Mouse (Mus musculus) forebrain, embryonic 16.5 days (tissue): ENCODE results near the gene Il1r1. TPM values are rescaled to one million over a fixed set of nuclear protein-coding genes. Genes with fewer than 3 reads are reported as not detected.

Experiments used
- ATAC-seq: fragments of 200-750 bp; cut with Nextera tagmentation; 2 replicates; pipeline ENCODE4 v1.8.0; 2017; ENCODE audit warnings: mild to moderate bottlenecking, moderate library complexity
- H3K27ac ChIP-seq: fragments of 300-500 bp; sonication (generic); 2 replicates; pipeline ENCODE4 v1.5.1; 2014; ENCODE audit warnings: low read length, control low read depth
- H3K27me3 ChIP-seq: fragments of 300-500 bp; sonication (generic); replicated peaks from 2 replicates; pipeline ENCODE4 v1.6.1; 2014; ENCODE audit warnings: low read length; ENCODE audit not compliant: control insufficient read depth, insufficient read depth
- H3K36me3 ChIP-seq: fragments of 300-500 bp; sonication (generic); 2 replicates; pipeline ENCODE4 v1.6.1; 2014; ENCODE audit not compliant: control insufficient read depth, insufficient read depth
- H3K4me1 ChIP-seq: fragments of 300-500 bp; sonication (generic); replicated peaks from 2 replicates; pipeline ENCODE4 v1.6.1; 2014; ENCODE audit warnings: low read length; ENCODE audit not compliant: control insufficient read depth, insufficient read depth
- H3K4me2 ChIP-seq: fragments of 300-500 bp; sonication (generic); 2 replicates; pipeline ENCODE4 v1.6.1; 2014; ENCODE audit warnings: mild to moderate bottlenecking, low read length, control low read depth
- H3K4me3 ChIP-seq: fragments of 300-500 bp; sonication (generic); replicated peaks from 2 replicates; pipeline ENCODE4 v1.5.1; 2014; ENCODE audit warnings: mild to moderate bottlenecking, low read length, control low read depth
- H3K9ac ChIP-seq: fragments of 300-500 bp; sonication (generic); replicated peaks from 2 replicates; pipeline ENCODE4 v1.6.1; 2014; ENCODE audit warnings: low read depth, low read length, control low read depth
- H3K9me3 ChIP-seq: fragments of 300-500 bp; sonication (generic); 2 replicates; pipeline ENCODE4 v1.6.1; 2016; ENCODE audit warnings: low read length; ENCODE audit not compliant: control insufficient read depth
- WGBS: fragments of 180-500 bp; shearing (Covaris S2); extraction: QIAGEN DNeasy Blood & Tissue Kit; methylation state at CpG from one replicate; pipeline ENCODE4 v1.1.7; 2014; 5-methylcytosine and 5-hydroxymethylcytosine counted together
- polyA plus RNA-seq: library from polyadenylated mRNA; unstranded; fragments of >200 nt; fragmentation: Nextera tagmentation; extraction: Ambion mirVana; gene quantifications from 2 replicates; pipeline ENCODE4 v1.2.1, GENCODE M21; 2015

Gene Il1r1
- polyA plus RNA-seq, 1 experiment from 2014 or later, result 0.44 TPM

DNA sequence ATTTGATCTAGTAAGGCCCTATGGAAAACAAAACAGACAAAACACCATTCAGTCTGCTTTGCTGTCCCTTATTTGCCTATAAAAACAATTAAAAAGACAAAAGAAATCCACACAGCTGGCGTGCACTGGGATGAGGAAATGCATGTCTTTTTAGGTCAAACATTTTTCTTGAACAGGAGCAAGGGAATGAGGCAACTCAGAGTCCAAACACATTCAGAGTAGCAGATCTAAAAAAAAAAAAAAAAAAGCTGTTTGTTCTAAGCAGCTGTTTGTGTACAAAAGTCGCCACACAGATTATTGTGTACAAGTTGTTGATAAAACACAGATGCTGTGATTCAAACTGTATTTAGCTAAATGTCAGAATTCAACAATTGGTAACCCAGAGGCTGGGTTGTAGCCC is 133.0 kb downstream of the Il1r1 start:
- Histone ChIP-seq H3K4me2 (no peak overlapping the region), H3K36me3 (no peaks in the 10 kb centered on the region), H3K9ac (no peak overlapping the region), H3K27me3 (no peaks in the 10 kb centered on the region), H3K4me3 (no peak overlapping the region), H3K4me1 (no peaks in the 10 kb centered on the region), H3K27ac (no peak overlapping the region), H3K9me3 (no peaks in the 10 kb centered on the region)
- WGBS, result 38% methylated on average over 2 of the region's 2 CpGs
- ATAC-seq, result no peak

DNA sequence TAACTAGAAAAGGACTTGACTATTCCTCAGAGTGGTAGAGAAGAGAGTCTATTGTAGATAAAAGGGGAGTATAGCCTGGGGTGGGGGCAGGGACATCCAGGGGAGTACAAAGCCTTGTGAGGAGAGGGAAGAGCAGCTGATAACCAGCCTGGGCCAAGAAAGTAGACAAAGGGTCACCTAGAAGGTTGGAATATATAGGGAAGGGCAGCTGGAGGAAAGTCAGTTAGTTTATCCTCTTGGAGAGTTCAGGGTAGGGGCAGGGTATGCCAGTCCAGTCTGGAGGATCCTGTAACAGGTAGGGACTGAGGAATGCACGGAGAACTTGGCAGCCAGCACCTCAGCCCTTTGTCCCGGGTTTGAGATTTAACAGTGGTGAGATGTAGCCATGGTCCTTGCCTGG is 133.5 kb downstream of the Il1r1 start:
- Histone ChIP-seq H3K27ac (no peak overlapping the region), H3K4me1 (no peaks in the 10 kb centered on the region), H3K9me3 (no peaks in the 10 kb centered on the region), H3K36me3 (no peaks in the 10 kb centered on the region), H3K9ac (no peak overlapping the region), H3K27me3 (no peaks in the 10 kb centered on the region), H3K4me2 (no peak overlapping the region), H3K4me3 (no peak overlapping the region)
- no peak for ATAC-seq
- 72% methylated on average over 2 of the region's 2 CpGs for WGBS

DNA sequence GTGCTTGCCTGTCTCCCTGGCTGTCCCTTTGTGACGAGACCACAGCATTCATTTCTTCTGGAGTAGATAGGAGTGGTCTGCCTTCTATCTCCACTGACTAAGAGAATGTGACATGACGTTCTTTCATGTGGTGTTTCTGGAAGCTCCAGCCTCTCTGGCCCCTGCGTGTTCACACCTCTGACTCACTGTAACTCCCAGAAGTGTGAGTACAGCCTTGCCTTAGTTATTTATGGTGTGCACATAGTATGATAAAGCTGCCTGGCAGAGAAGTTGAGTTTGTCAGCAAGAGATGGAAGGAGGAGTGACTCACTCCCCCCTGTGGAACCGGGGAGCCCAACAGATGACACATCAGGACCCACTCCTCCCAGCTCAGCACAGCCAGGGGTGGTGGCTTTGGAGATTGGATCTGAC is 133.9 kb downstream of the Il1r1 start:
- Histone ChIP-seq H3K4me1 (no peaks in the 10 kb centered on the region), H3K4me3 (no peak overlapping the region), H3K9ac (no peak overlapping the region), H3K27me3 (no peaks in the 10 kb centered on the region), H3K36me3 (no peaks in the 10 kb centered on the region), H3K9me3 (no peaks in the 10 kb centered on the region), H3K4me2 (no peak overlapping the region), H3K27ac (no peak overlapping the region)
- WGBS, result 82% methylated on average over 4 of the region's 4 CpGs
- no peak for ATAC-seq

DNA sequence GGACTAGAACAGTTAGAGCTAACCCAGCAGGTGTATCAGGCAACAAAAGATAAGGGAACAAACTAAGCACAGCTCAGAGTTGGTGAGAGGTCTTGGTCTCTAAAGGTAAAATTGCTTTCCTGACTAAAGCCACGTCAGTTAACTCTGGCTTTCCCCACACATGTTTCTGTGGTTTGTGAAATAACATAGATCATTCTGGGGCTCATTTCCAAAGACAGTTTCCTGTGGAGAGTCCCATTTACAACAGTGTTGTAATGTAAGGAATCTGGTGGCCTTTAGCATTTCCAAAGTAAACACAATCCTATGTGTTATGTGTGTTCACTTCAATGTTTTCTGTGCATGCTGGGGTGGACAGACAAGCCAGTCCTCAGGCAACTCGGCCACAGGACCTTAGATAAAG is 134.9 kb downstream of the Il1r1 start:
- WGBS, result 66% methylated on average over 2 of the region's 2 CpGs
- H3K36me3 ChIP-seq, result no peaks in the 10 kb centered on the region
- no peaks in the 10 kb centered on the region for H3K4me1 ChIP-seq
- no peak overlapping the region for H3K4me3 ChIP-seq
- no peak overlapping the region for H3K27ac ChIP-seq
- no peak for ATAC-seq
- H3K4me2 ChIP-seq, result no peak overlapping the region
- H3K27me3 ChIP-seq, result no peaks in the 10 kb centered on the region
- no peak overlapping the region for H3K9ac ChIP-seq
- H3K9me3 ChIP-seq, result no peaks in the 10 kb centered on the region

DNA sequence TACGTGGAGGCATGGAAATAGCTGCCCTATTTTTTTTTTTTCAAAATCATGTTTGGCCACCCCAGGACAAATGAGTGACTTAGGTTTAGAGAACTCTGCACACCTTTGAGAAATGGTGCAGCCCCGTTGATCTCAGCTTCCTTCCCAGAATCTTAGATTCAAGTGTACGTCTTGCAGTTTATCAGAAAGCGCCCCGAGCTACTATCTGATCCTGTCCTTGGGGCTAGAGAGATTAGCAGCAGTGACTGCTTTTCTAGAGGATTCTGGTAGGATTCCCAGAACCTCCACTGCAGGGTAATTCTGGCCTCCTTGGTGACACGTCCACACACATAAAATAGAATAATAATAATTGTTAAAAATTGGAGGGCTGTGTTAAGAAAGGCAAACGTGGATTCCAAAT is 136.1 kb downstream of the Il1r1 start:
- Histone ChIP-seq H3K27me3 (no peaks in the 10 kb centered on the region), H3K4me1 (no peaks in the 10 kb centered on the region), H3K9me3 (no peaks in the 10 kb centered on the region), H3K27ac (no peak overlapping the region), H3K36me3 (no peaks in the 10 kb centered on the region), H3K9ac (no peak overlapping the region), H3K4me3 (no peak overlapping the region), H3K4me2 (no peak overlapping the region)
- ATAC-seq, result no peak
- 60% methylated on average over 7 of the region's 7 CpGs for WGBS

DNA sequence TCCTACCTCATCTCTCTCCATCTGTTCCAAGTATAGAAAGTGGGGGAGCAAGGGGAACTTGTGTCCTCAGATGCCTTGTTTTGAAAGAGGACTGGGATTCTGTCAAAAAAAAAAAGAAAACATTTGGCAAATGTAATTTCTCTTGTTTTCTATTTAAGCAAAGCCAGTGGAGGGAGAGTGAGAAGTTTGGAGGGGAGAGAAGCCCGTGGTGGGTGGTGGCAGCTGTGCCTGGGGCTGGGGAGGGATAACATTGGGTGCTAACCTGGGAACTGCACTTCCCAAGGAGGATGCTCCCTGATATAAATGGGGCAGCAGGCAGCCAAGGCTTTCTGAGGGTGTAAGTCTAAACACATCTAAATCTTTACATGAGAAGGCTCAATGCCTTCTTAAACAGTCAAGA is 136.7 kb downstream of the Il1r1 start:
- Histone ChIP-seq H3K36me3 (no peaks in the 10 kb centered on the region), H3K27ac (no peak overlapping the region), H3K9me3 (no peaks in the 10 kb centered on the region), H3K27me3 (no peaks in the 10 kb centered on the region), H3K4me2 (no peak overlapping the region), H3K9ac (no peak overlapping the region), H3K4me1 (no peaks in the 10 kb centered on the region), H3K4me3 (no peak overlapping the region)
- no peak for ATAC-seq
- WGBS, result 30% methylated on average over 1 of the region's 1 CpGs

DNA sequence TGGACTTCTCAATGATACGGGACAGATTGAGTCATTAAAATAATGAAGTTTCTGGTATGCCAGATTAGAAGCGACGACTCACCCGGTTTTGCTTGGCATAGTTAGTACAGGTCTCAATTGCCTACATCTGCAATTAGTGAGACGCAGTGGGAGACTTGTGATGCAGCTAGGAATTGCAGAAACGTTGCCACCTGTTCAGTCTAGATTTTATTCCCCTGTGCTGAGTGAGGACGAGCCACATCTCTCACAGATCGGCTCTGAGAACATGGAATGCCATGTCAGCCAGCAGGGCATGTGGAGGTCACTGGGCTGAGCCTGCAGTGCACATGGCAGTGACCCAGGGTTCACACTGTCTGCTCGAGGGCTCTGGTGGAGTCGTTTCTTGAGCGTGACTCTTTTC is 137.9 kb downstream of the Il1r1 start:
- H3K36me3 ChIP-seq, result no peaks in the 10 kb centered on the region
- H3K4me1 ChIP-seq, result no peaks in the 10 kb centered on the region
- no peaks in the 10 kb centered on the region for H3K9me3 ChIP-seq
- no peak overlapping the region for H3K4me2 ChIP-seq
- ATAC-seq, result no peak
- H3K4me3 ChIP-seq, result no peak overlapping the region
- 76% methylated on average over 11 of the region's 11 CpGs for WGBS
- H3K27me3 ChIP-seq, result no peaks in the 10 kb centered on the region
- H3K9ac ChIP-seq, result no peak overlapping the region
- no peak overlapping the region for H3K27ac ChIP-seq

Other genes with a start within 250 kb of the Il1r1 start
- gene Il1r2, start 151.0 kb upstream of the Il1r1 start, polyA plus RNA-seq, result 0.20 and 0.51 TPM in 2 replicates
- gene Il1rl2, start 99.5 kb downstream of the Il1r1 start, polyA plus RNA-seq, result 1.1 and 1.2 TPM in 2 replicates
- gene Il1rl1, start 204.5 kb downstream of the Il1r1 start, polyA plus RNA-seq, result 0.05 and 0.11 TPM in 2 replicates
- gene Il18r1, start 240.5 kb downstream of the Il1r1 start, polyA plus RNA-seq, result not detected in 2 replicates